ENCODE assay signal across 14 mouse cellular contexts in the genomic region with DNA sequence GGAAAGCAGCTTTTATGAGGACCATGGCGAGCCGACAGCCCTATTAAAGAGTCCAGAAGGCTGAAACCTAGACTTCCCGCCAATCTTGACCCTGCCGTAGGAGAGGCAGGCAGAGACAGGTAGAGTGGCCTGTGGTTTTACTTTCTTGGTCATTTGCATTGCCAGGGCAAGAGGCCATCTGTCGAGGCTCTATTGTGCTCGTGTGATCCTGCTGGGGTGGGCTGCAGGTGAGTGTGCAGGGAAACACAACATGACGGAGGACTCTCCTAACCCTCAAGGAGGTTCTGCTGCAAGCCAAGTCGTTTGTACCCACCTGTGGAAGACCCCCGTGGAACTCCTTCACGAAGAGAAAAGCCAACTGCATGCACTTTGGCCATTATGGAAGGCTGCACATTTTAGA. TPM values are rescaled to one million over a fixed set of nuclear protein-coding genes. Genes with fewer than 3 reads are reported as not detected.
DNase-seq lines count a peak whose midpoint lies in the region; ATAC-seq and TF ChIP-seq lines count a peak whose summit lies in the region.
"Had no signal": no experiment of that assay in that cellular context is flagged by ENCODE, and none has a peak within 500 bp of the region (broad histone marks: within the 10 kb centered on the region; RNA-seq: fewer than 3 reads in every experiment).

No protein-coding gene starts in this region.

- H3K9me3 ChIP-seq in heart, embryonic 16.5 days (replicated peaks; ENCODE audit: control insufficient read depth, low read length): peaks cover 2% of the 10 kb centered on the region
- H3K9me3 ChIP-seq in lung, embryonic 16.5 days (ENCODE audit: control insufficient read depth, low read length): no peaks in the 10 kb centered on the region
- no peaks in the 10 kb centered on the region for H3K9me3 ChIP-seq in limb, embryonic 13.5 days
- H3K9me3 ChIP-seq: hindbrain, embryonic 15.5 days; kidney, embryonic 15.5 days; limb, embryonic 15.5 days; liver, embryonic 15.5 days; neural tube, embryonic 12.5 days had no signal

- no peaks in the 10 kb centered on the region for H3K36me3 ChIP-seq in heart, embryonic 16.5 days (ENCODE audit: control insufficient read depth, insufficient read depth)
- H3K36me3 ChIP-seq in heart, adult 2 months (ENCODE audit: control insufficient read depth, insufficient read depth, low read length): no peaks in the 10 kb centered on the region
- no peaks in the 10 kb centered on the region for H3K36me3 ChIP-seq in lung, embryonic 16.5 days (ENCODE audit: control insufficient read depth, insufficient read depth, low read length)
- no peaks in the 10 kb centered on the region for H3K36me3 ChIP-seq in limb, embryonic 13.5 days
- H3K36me3 ChIP-seq: hindbrain, embryonic 15.5 days; kidney, embryonic 15.5 days; limb, embryonic 15.5 days; liver, embryonic 15.5 days; neural tube, embryonic 12.5 days had no signal

- DNase-seq in heart, adult 11 months: peak; percentile 78
- DNase-seq in heart, postnatal 4 days: no peak
- DNase-seq in heart, adult 2 months: no peak
- DNase-seq in lung, postnatal 36 days: no peak
- DNase-seq: right cerebral cortex, adult 18-20 months had no signal

- H3K9ac ChIP-seq in heart, embryonic 16.5 days (ENCODE audit: low read length): no peak overlapping the region
- no peak overlapping the region for H3K9ac ChIP-seq in heart, adult 2 months (ENCODE audit: low read depth, low read length)
- H3K9ac ChIP-seq in lung, embryonic 16.5 days (ENCODE audit: low read length): no peak overlapping the region
- H3K9ac ChIP-seq in limb, embryonic 13.5 days: no peak overlapping the region
- H3K9ac ChIP-seq: hindbrain, embryonic 15.5 days; kidney, embryonic 15.5 days; limb, embryonic 15.5 days; liver, embryonic 15.5 days; neural tube, embryonic 12.5 days had no signal

- H3K79me2 ChIP-seq in heart, adult 2 months (replicated peaks; ENCODE audit: control insufficient read depth, insufficient read depth, low read length): no peaks in the 10 kb centered on the region

- TF ChIP-seq CTCF in heart, adult 2 months (IDR thresholded peaks at IDR 0.05): no peak

- intact Hi-C loops in heart, adult 2 months (cut with DNase I): no loop called here

- no peak for TF ChIP-seq EP300 in heart, adult 2 months (IDR thresholded peaks at IDR 0.05; ENCODE audit: insufficient read depth, low read depth, low read length)

- no peaks in the 10 kb centered on the region for H3K27me3 ChIP-seq in heart, embryonic 16.5 days (ENCODE audit: control insufficient read depth, insufficient read depth, low read length)
- H3K27me3 ChIP-seq in heart, adult 2 months (ENCODE audit: control insufficient read depth, insufficient read depth, low read length): no peaks in the 10 kb centered on the region
- no peaks in the 10 kb centered on the region for H3K27me3 ChIP-seq in lung, embryonic 16.5 days (ENCODE audit: control insufficient read depth, insufficient read depth, low read depth, low read length)
- no peaks in the 10 kb centered on the region for H3K27me3 ChIP-seq in limb, embryonic 13.5 days
- H3K27me3 ChIP-seq: hindbrain, embryonic 15.5 days; kidney, embryonic 15.5 days; limb, embryonic 15.5 days; liver, embryonic 15.5 days; neural tube, embryonic 12.5 days had no signal

- H3K27ac ChIP-seq in heart, embryonic 16.5 days (ENCODE audit: low read length): peak overlapping the region; percentile 78
- no peak overlapping the region for H3K27ac ChIP-seq in heart, adult 2 months
- H3K27ac ChIP-seq in lung, embryonic 16.5 days (ENCODE audit: low read length): peak overlapping the region; percentile 84
- H3K27ac ChIP-seq in limb, embryonic 13.5 days: peak overlapping the region; percentile 22; the same call in 1 of the 2 replicates
- H3K27ac ChIP-seq: hindbrain, embryonic 15.5 days; kidney, embryonic 15.5 days; limb, embryonic 15.5 days; liver, embryonic 15.5 days; neural tube, embryonic 12.5 days; stomach, postnatal 0 days had no signal

- peak overlapping the region; percentile 40; the same call in 1 of the 2 replicates for H3K4me2 ChIP-seq in heart, embryonic 16.5 days (ENCODE audit: low read depth, low read length)
- no peak overlapping the region for H3K4me2 ChIP-seq in lung, embryonic 16.5 days (ENCODE audit: low read depth, low read length)
- H3K4me2 ChIP-seq in limb, embryonic 13.5 days (replicated peaks): no peak overlapping the region
- H3K4me2 ChIP-seq: hindbrain, embryonic 15.5 days; kidney, embryonic 15.5 days; limb, embryonic 15.5 days; liver, embryonic 15.5 days; neural tube, embryonic 12.5 days had no signal

- WGBS in heart, embryonic 16.5 days: 54% methylated on average over 10 of the region's 10 CpGs
- 56% methylated on average over 10 of the region's 10 CpGs for WGBS in heart, adult 2 months
- WGBS in lung, embryonic 16.5 days: 45% methylated on average over 10 of the region's 10 CpGs
- WGBS in limb, embryonic 13.5 days: 35% methylated on average over 10 of the region's 10 CpGs

- no peak for ATAC-seq in heart, embryonic 16.5 days (replicated peaks; ENCODE audit: extremely low read depth, insufficient read depth, low FRiP score)
- no peak for ATAC-seq in lung, embryonic 16.5 days (ENCODE audit: low read depth)
- ATAC-seq in limb, embryonic 13.5 days (ENCODE audit: low FRiP score, low read depth): 0 out of 2 replicates have a peak, but pooled peaks have one; percentile 10

- H3K4me3 ChIP-seq in heart, embryonic 16.5 days (ENCODE audit: low read length): no peak overlapping the region
- no peak overlapping the region for H3K4me3 ChIP-seq in heart, adult 2 months
- no peak overlapping the region for H3K4me3 ChIP-seq in lung, embryonic 16.5 days (ENCODE audit: low read length)
- H3K4me3 ChIP-seq in limb, embryonic 13.5 days: no peak overlapping the region
- H3K4me3 ChIP-seq: hindbrain, embryonic 15.5 days; kidney, embryonic 15.5 days; limb, embryonic 15.5 days; liver, embryonic 15.5 days; neural tube, embryonic 12.5 days had no signal

- H3K4me1 ChIP-seq in heart, embryonic 16.5 days (ENCODE audit: control insufficient read depth, insufficient read depth, low read length): peaks cover 14% of the 10 kb centered on the region
- no peaks in the 10 kb centered on the region for H3K4me1 ChIP-seq in heart, adult 2 months (ENCODE audit: control insufficient read depth, insufficient read depth, low read length)
- H3K4me1 ChIP-seq in lung, embryonic 16.5 days (replicated peaks; ENCODE audit: control insufficient read depth, insufficient read depth, low read length): peaks cover 12% of the 10 kb centered on the region; the same call in 1 of the 2 replicates
- H3K4me1 ChIP-seq in limb, embryonic 13.5 days: peaks cover 23% of the 10 kb centered on the region
- H3K4me1 ChIP-seq: hindbrain, embryonic 15.5 days; liver, embryonic 15.5 days; neural tube, embryonic 12.5 days had no signal

- TF ChIP-seq POLR2A in heart, adult 2 months (IDR thresholded peaks at IDR 0.05; ENCODE audit: insufficient read depth, low read depth, low read length): no peak

RNA-seq across cellular contexts. Expression of gene Klhl42, which starts 54.6 kb away (rescaled TPM):
- total RNA-seq in heart, postnatal 4 days (2021): 1 to 10 TPM; 6.7 to 7.8 TPM
- 3.8 and 4.3 TPM in 2 replicates for polyA plus RNA-seq in heart, embryonic 16.5 days (2015; fragmentation: Nextera tagmentation; extraction: Ambion mirVana)
- total RNA-seq in heart, adult 2 months (2021): 1 to 10 TPM; 4.7 to 5.8 TPM
- 4.0 and 5.1 TPM in 2 replicates for polyA plus RNA-seq in heart, adult 2 months (2012; rRNA removed)
- 6.7 and 7.6 TPM in 2 replicates for polyA plus RNA-seq in lung, embryonic 16.5 days (2015; fragmentation: Nextera tagmentation; extraction: Ambion mirVana)
- polyA plus RNA-seq in limb, embryonic 13.5 days (2015; fragmentation: Nextera tagmentation; extraction: Ambion mirVana): 7.4 and 8.8 TPM in 2 replicates

RNA-seq across cellular contexts. Expression of gene Mansc4, which starts 58.9 kb away (rescaled TPM):
- total RNA-seq in heart, postnatal 4 days (2021): not detected
- polyA plus RNA-seq in heart, embryonic 16.5 days (2015; fragmentation: Nextera tagmentation; extraction: Ambion mirVana): 1.1 and 1.2 TPM in 2 replicates
- not detected for total RNA-seq in heart, adult 2 months (2021)
- not detected in 2 replicates for polyA plus RNA-seq in heart, adult 2 months (2012; rRNA removed)
- polyA plus RNA-seq in lung, embryonic 16.5 days (2015; fragmentation: Nextera tagmentation; extraction: Ambion mirVana): 7.5 and 8.2 TPM in 2 replicates
- 1.8 and 2.1 TPM in 2 replicates for polyA plus RNA-seq in limb, embryonic 13.5 days (2015; fragmentation: Nextera tagmentation; extraction: Ambion mirVana)
